Mouse (Mus musculus) neural tube, embryonic 11.5 days (tissue): ENCODE data around the gene Miga2. TPM values are rescaled to one million over a fixed set of nuclear protein-coding genes. Genes with fewer than 3 reads are reported as not detected.

ENCODE experiments used
- ATAC-seq: fragments of 200-750 bp; cut with Nextera tagmentation; 2 replicates; pipeline ENCODE4 v1.8.0; 2017; ENCODE audit warnings: moderate number of reproducible peaks, mild to moderate bottlenecking, moderate TSS enrichment, moderate library complexity; ENCODE audit not compliant: insufficient read depth, low FRiP score, low TSS enrichment
- DNase-seq: peaks from one replicate; pipeline ENCODE4 v3.0.0-alpha.2; 2015; ENCODE audit warnings: low spot score
- H3K27ac ChIP-seq: fragments of 300-500 bp; sonication (generic); 2 replicates; pipeline ENCODE4 v1.5.1; 2014; ENCODE audit warnings: low read depth, mild to moderate bottlenecking, low read length
- H3K27me3 ChIP-seq: fragments of 300-500 bp; sonication (generic); 2 replicates; pipeline ENCODE4 v1.6.1; 2014; ENCODE audit warnings: mild to moderate bottlenecking, low read length, mixed read lengths; ENCODE audit not compliant: control insufficient read depth, insufficient read depth
- H3K36me3 ChIP-seq: fragments of 300-500 bp; sonication (generic); 2 replicates; pipeline ENCODE4 v1.6.1; 2014; ENCODE audit warnings: mild to moderate bottlenecking, low read length, moderate library complexity, mixed read lengths; ENCODE audit not compliant: control insufficient read depth, insufficient read depth
- H3K4me1 ChIP-seq: fragments of 300-500 bp; sonication (generic); 2 replicates; pipeline ENCODE4 v1.6.1; 2014; ENCODE audit warnings: low read length, mixed read lengths; ENCODE audit not compliant: control insufficient read depth, insufficient read depth
- H3K4me2 ChIP-seq: fragments of 300-500 bp; sonication (generic); 2 replicates; pipeline ENCODE4 v1.6.1; 2014; ENCODE audit warnings: low read depth, mild to moderate bottlenecking, moderate library complexity
- H3K4me3 ChIP-seq: fragments of 300-500 bp; sonication (generic); 2 replicates; pipeline ENCODE4 v1.5.1; 2014; ENCODE audit warnings: low read depth, low read length
- H3K9ac ChIP-seq: fragments of 300-500 bp; sonication (generic); 2 replicates; pipeline ENCODE4 v1.6.1; 2014; ENCODE audit warnings: mild to moderate bottlenecking, low read length
- H3K9me3 ChIP-seq: fragments of 300-500 bp; sonication (generic); 2 replicates; pipeline ENCODE4 v1.6.1; 2016; ENCODE audit warnings: low read length; ENCODE audit not compliant: control insufficient read depth
- WGBS: fragments of 180-500 bp; shearing (Covaris S2); extraction: QIAGEN DNeasy Blood & Tissue Kit; methylation state at CpG from one replicate; pipeline ENCODE4 v1.1.7; 2014; 5-methylcytosine and 5-hydroxymethylcytosine counted together
- polyA plus RNA-seq: library from polyadenylated mRNA; unstranded; fragments of >200 nt; fragmentation: Nextera tagmentation; extraction: Ambion mirVana; gene quantifications from 2 replicates; pipeline ENCODE4 v1.2.1, GENCODE M21; 2014

Gene Miga2
- polyA plus RNA-seq, result 23.2 and 27.5 TPM in 2 replicates

GRCm38 (mm10) chr2:30363773-30364650, at the start of gene Miga2:
TSS of gene Miga2 (plus strand) at chr2:30364233.
- no peaks in the 10 kb centered on the region for H3K9me3 ChIP-seq
- H3K9ac ChIP-seq, result peak within 1 kb of the TSS; percentile 77
- H3K4me1 ChIP-seq, result peaks cover 11% of the 10 kb centered on the region
- ATAC-seq (peak; percentile 99), DNase-seq (peak; percentile 99)
- H3K4me2 ChIP-seq, result peak within 1 kb of the TSS; percentile 95
- peak within 1 kb of the TSS; percentile 93 for H3K4me3 ChIP-seq
- H3K27ac ChIP-seq, result no peak within 1 kb of the TSS
- peaks cover 4% of the 10 kb centered on the region for H3K36me3 ChIP-seq
- WGBS, result under 1% methylated on average over 54 of the region's 54 CpGs
- no peaks in the 10 kb centered on the region for H3K27me3 ChIP-seq

- Histone ChIP-seq H3K9me3 (no peaks in the 10 kb centered on the region), H3K36me3 (peaks cover 32% of the 10 kb centered on the region), H3K27me3 (no peaks in the 10 kb centered on the region), H3K4me2 (no peak overlapping the region), H3K4me3 (no peak overlapping the region), H3K27ac (no peak overlapping the region), H3K9ac (no peak overlapping the region), H3K4me1 (no peaks in the 10 kb centered on the region)
- DNase-seq (no peak), ATAC-seq (no peak)
- 96% methylated on average over 4 of the region's 4 CpGs for WGBS
Observed at GRCm38 (mm10) chr2:30316136-30316535, 47.9 kb upstream of the Miga2 start.

- ATAC-seq, result no peak
- H3K4me1 ChIP-seq, result no peaks in the 10 kb centered on the region
- no peak overlapping the region for H3K9ac ChIP-seq
- H3K9me3 ChIP-seq, result no peaks in the 10 kb centered on the region
- 95% methylated on average over 5 of the region's 5 CpGs for WGBS
- H3K27me3 ChIP-seq, result no peaks in the 10 kb centered on the region
- peaks cover 37% of the 10 kb centered on the region for H3K36me3 ChIP-seq
- no peak overlapping the region for H3K27ac ChIP-seq
- no peak overlapping the region for H3K4me3 ChIP-seq
- no peak for DNase-seq
- H3K4me2 ChIP-seq, result no peak overlapping the region
Observed at GRCm38 (mm10) chr2:30316955-30317354, 47.1 kb upstream of the Miga2 start.

GRCm38 (mm10) chr2:30319260-30319659, 44.8 kb upstream of the Miga2 start:
- Histone ChIP-seq H3K36me3 (peaks cover 41% of the 10 kb centered on the region), H3K9ac (no peak overlapping the region), H3K4me3 (no peak overlapping the region), H3K27me3 (no peaks in the 10 kb centered on the region), H3K4me1 (no peaks in the 10 kb centered on the region), H3K27ac (no peak overlapping the region), H3K9me3 (no peaks in the 10 kb centered on the region), H3K4me2 (no peak overlapping the region)
- no peak for DNase-seq
- 90% methylated on average over 4 of the region's 4 CpGs for WGBS
- no peak for ATAC-seq

GRCm38 (mm10) chr2:30323111-30323510, 40.9 kb upstream of the Miga2 start:
- Histone ChIP-seq H3K4me2 (no peak overlapping the region), H3K9ac (no peak overlapping the region), H3K36me3 (peaks cover 36% of the 10 kb centered on the region), H3K4me3 (no peak overlapping the region), H3K9me3 (no peaks in the 10 kb centered on the region), H3K27ac (no peak overlapping the region), H3K4me1 (no peaks in the 10 kb centered on the region), H3K27me3 (no peaks in the 10 kb centered on the region)
- ATAC-seq, result no peak
- no peak for DNase-seq
- 89% methylated on average over 7 of the region's 7 CpGs for WGBS

- 94% methylated on average over 5 of the region's 5 CpGs for WGBS
- H3K4me1 ChIP-seq, result no peaks in the 10 kb centered on the region
- no peak overlapping the region for H3K27ac ChIP-seq
- DNase-seq, result no peak
- H3K27me3 ChIP-seq, result no peaks in the 10 kb centered on the region
- H3K36me3 ChIP-seq, result peaks cover 43% of the 10 kb centered on the region
- no peak overlapping the region for H3K9ac ChIP-seq
- H3K4me3 ChIP-seq, result no peak overlapping the region
- no peak for ATAC-seq
- H3K9me3 ChIP-seq, result no peaks in the 10 kb centered on the region
- H3K4me2 ChIP-seq, result no peak overlapping the region
Observed at GRCm38 (mm10) chr2:30325296-30325695, 38.7 kb upstream of the Miga2 start.

GRCm38 (mm10) chr2:30327276-30327675, 36.8 kb upstream of the Miga2 start:
- Histone ChIP-seq H3K9me3 (no peaks in the 10 kb centered on the region), H3K27ac (no peak overlapping the region), H3K27me3 (no peaks in the 10 kb centered on the region), H3K4me2 (no peak overlapping the region), H3K4me1 (no peaks in the 10 kb centered on the region), H3K4me3 (no peak overlapping the region), H3K36me3 (peaks cover 36% of the 10 kb centered on the region), H3K9ac (no peak overlapping the region)
- 93% methylated on average over 7 of the region's 7 CpGs for WGBS
- no peak for DNase-seq
- ATAC-seq, result no peak

GRCm38 (mm10) chr2:30328791-30329190, 35.2 kb upstream of the Miga2 start:
- Histone ChIP-seq H3K9ac (no peak overlapping the region), H3K4me2 (no peak overlapping the region), H3K27ac (no peak overlapping the region), H3K36me3 (peaks cover 34% of the 10 kb centered on the region), H3K4me3 (no peak overlapping the region), H3K27me3 (no peaks in the 10 kb centered on the region), H3K9me3 (no peaks in the 10 kb centered on the region), H3K4me1 (no peaks in the 10 kb centered on the region)
- WGBS, result 94% methylated on average over 3 of the region's 3 CpGs
- ATAC-seq (no peak), DNase-seq (no peak)

- H3K4me1 ChIP-seq, result no peaks in the 10 kb centered on the region
- no peak for ATAC-seq
- H3K36me3 ChIP-seq, result peaks cover 47% of the 10 kb centered on the region
- H3K9me3 ChIP-seq, result no peaks in the 10 kb centered on the region
- H3K4me2 ChIP-seq, result no peak overlapping the region
- no peak overlapping the region for H3K9ac ChIP-seq
- no peak for DNase-seq
- no peaks in the 10 kb centered on the region for H3K27me3 ChIP-seq
- no peak overlapping the region for H3K27ac ChIP-seq
- 95% methylated on average over 2 of the region's 2 CpGs for WGBS
- H3K4me3 ChIP-seq, result no peak overlapping the region
Observed at GRCm38 (mm10) chr2:30335324-30335723, 28.7 kb upstream of the Miga2 start.
